ENCODE assay signal across 33 mouse cellular contexts in genomic region chr10:108506917-108507316, GRCm38 (mm10).
"Had no signal": no experiment of that assay in that cellular context is flagged by ENCODE, and none has a peak within 500 bp of the region (broad histone marks: within the 10 kb centered on the region; RNA-seq: fewer than 3 reads in every experiment).

No protein-coding gene starts in this region.

- H3K27ac ChIP-seq: heart, embryonic 13.5 days; heart, embryonic 15.5 days; hindbrain, embryonic 10.5 days; hindbrain, embryonic 12.5 days; hindbrain, embryonic 13.5 days; hindbrain, embryonic 14.5 days; hindbrain, embryonic 15.5 days; hindbrain, postnatal 0 days; intestine, embryonic 15.5 days; kidney, embryonic 15.5 days; kidney, postnatal 0 days had no signal

- DNase-seq: heart, postnatal 10 days; heart, postnatal 14 days; heart, postnatal 36 days; heart, postnatal 4 days; kidney, adult 11 months; kidney, adult 18-20 months; kidney, adult 2 months; kidney, adult 8-10 months; kidney, adult 9 months; kidney, postnatal 10 days; kidney, postnatal 14 days; kidney, postnatal 25 days; kidney, postnatal 36 days; kidney, postnatal 4 days; layer of hippocampus, adult 9-11 months; layer of hippocampus, postnatal 36 days had no signal

- H3K4me3 ChIP-seq: heart, embryonic 12.5 days; heart, embryonic 13.5 days; heart, embryonic 15.5 days; hindbrain, embryonic 10.5 days; hindbrain, embryonic 12.5 days; hindbrain, embryonic 13.5 days; hindbrain, embryonic 15.5 days; intestine, embryonic 15.5 days; kidney, embryonic 15.5 days; layer of hippocampus, adult 2 months had no signal

- H3K9me3 ChIP-seq: heart, embryonic 12.5 days; heart, embryonic 13.5 days; heart, embryonic 15.5 days; hindbrain, embryonic 10.5 days; hindbrain, embryonic 12.5 days; hindbrain, embryonic 13.5 days; hindbrain, embryonic 15.5 days; intestine, embryonic 15.5 days; kidney, embryonic 15.5 days had no signal

- ATAC-seq: hindbrain, embryonic 16.5 days; hindbrain, postnatal 0 days; inflammation-experienced regulatory T-cells, adult 6 months; intestine, embryonic 15.5 days; intestine, embryonic 16.5 days; intestine, postnatal 0 days had no signal

- H3K27me3 ChIP-seq: heart, embryonic 12.5 days; heart, embryonic 13.5 days; heart, embryonic 15.5 days; hindbrain, embryonic 12.5 days; hindbrain, embryonic 13.5 days; hindbrain, embryonic 15.5 days; intestine, embryonic 15.5 days; kidney, embryonic 15.5 days had no signal

- H3K36me3 ChIP-seq: heart, embryonic 12.5 days; heart, embryonic 13.5 days; heart, embryonic 15.5 days; hindbrain, embryonic 10.5 days; hindbrain, embryonic 12.5 days; hindbrain, embryonic 13.5 days; hindbrain, embryonic 15.5 days; intestine, embryonic 15.5 days; kidney, embryonic 15.5 days had no signal

- H3K4me1 ChIP-seq: hindbrain, embryonic 12.5 days had no signal
